Mouse (Mus musculus) neural tube, embryonic 15.5 days (tissue): ENCODE results near the gene Arhgap28. TPM values are rescaled to one million over a fixed set of nuclear protein-coding genes. Genes with fewer than 3 reads are reported as not detected.

Experiments
- ATAC-seq: fragments of 200-750 bp; cut with Nextera tagmentation; 2 replicates; pipeline ENCODE4 v1.8.0; 2017; ENCODE audit warnings: mild to moderate bottlenecking, moderate TSS enrichment, moderate library complexity; ENCODE audit not compliant: low FRiP score
- H3K27ac ChIP-seq: fragments of 300-500 bp; sonication (generic); replicated peaks from 2 replicates; pipeline ENCODE4 v1.5.1; 2015; ENCODE audit warnings: mild to moderate bottlenecking, inconsistent platforms
- H3K27me3 ChIP-seq: fragments of 300-500 bp; sonication (generic); replicated peaks from 2 replicates; pipeline ENCODE4 v1.6.1; 2015; ENCODE audit warnings: inconsistent platforms
- H3K36me3 ChIP-seq: fragments of 300-500 bp; sonication (generic); 2 replicates; pipeline ENCODE4 v1.6.1; 2015; ENCODE audit warnings: inconsistent platforms
- H3K4me1 ChIP-seq: fragments of 300-500 bp; sonication (generic); 2 replicates; pipeline ENCODE4 v1.6.1; 2015; ENCODE audit warnings: inconsistent platforms
- H3K4me2 ChIP-seq: fragments of 300-500 bp; sonication (generic); 2 replicates; pipeline ENCODE4 v1.6.1; 2015; ENCODE audit warnings: inconsistent platforms, mild to moderate bottlenecking, moderate library complexity
- H3K4me3 ChIP-seq: fragments of 300-500 bp; sonication (generic); replicated peaks from 2 replicates; pipeline ENCODE4 v1.5.1; 2015; ENCODE audit warnings: mild to moderate bottlenecking, inconsistent platforms
- H3K9ac ChIP-seq: fragments of 300-500 bp; sonication (generic); replicated peaks from 2 replicates; pipeline ENCODE4 v1.6.1; 2015; ENCODE audit warnings: mild to moderate bottlenecking, inconsistent platforms
- H3K9me3 ChIP-seq: fragments of 300-500 bp; sonication (generic); replicated peaks from 2 replicates; pipeline ENCODE4 v1.6.1; 2016; ENCODE audit warnings: inconsistent platforms
- whole genome bisulfite sequencing: fragments of 180-500 bp; shearing (Covaris S2); methylation state at CpG from one replicate; pipeline ENCODE4 v1.1.7; 2015; ENCODE audit warnings: mixed read lengths; 5-methylcytosine and 5-hydroxymethylcytosine counted together
- polyA plus RNA-seq: library from polyadenylated mRNA; unstranded; fragments of >200 nt; fragmentation: Nextera tagmentation; extraction: Ambion mirVana; gene quantifications from 2 replicates; pipeline ENCODE4 v1.2.1, GENCODE M21; 2015

Gene Arhgap28
- polyA plus RNA-seq, 1 experiment from 2014 or later: 8.9 TPM

- H3K36me3 ChIP-seq: no peaks in the 10 kb centered on the region
- H3K27ac ChIP-seq: no peak overlapping the region
- H3K4me2 ChIP-seq: no peak overlapping the region
- H3K9ac ChIP-seq: no peak overlapping the region
- no peak for ATAC-seq
- no peaks in the 10 kb centered on the region for H3K27me3 ChIP-seq
- 90% methylated on average over 6 of the region's 6 CpGs for WGBS
- no peaks in the 10 kb centered on the region for H3K9me3 ChIP-seq
- H3K4me3 ChIP-seq: no peak overlapping the region
- H3K4me1 ChIP-seq: no peaks in the 10 kb centered on the region
Observed at GRCm38 (mm10) chr17:67928280-67928679, 75.6 kb downstream of the Arhgap28 start.

GRCm38 (mm10) chr17:67927864-67928263 lies 76.1 kb downstream of the Arhgap28 start:
- no peak overlapping the region for H3K4me2 ChIP-seq
- no peak overlapping the region for H3K4me3 ChIP-seq
- no peak overlapping the region for H3K27ac ChIP-seq
- H3K4me1 ChIP-seq: no peaks in the 10 kb centered on the region
- H3K9me3 ChIP-seq: no peaks in the 10 kb centered on the region
- 92% methylated on average over 8 of the region's 8 CpGs for WGBS
- no peak overlapping the region for H3K9ac ChIP-seq
- no peak for ATAC-seq
- H3K36me3 ChIP-seq: no peaks in the 10 kb centered on the region
- no peaks in the 10 kb centered on the region for H3K27me3 ChIP-seq

GRCm38 (mm10) chr17:67919959-67920358 lies 84.0 kb downstream of the Arhgap28 start:
- Histone ChIP-seq H3K4me3 (no peak overlapping the region), H3K9me3 (no peaks in the 10 kb centered on the region), H3K9ac (no peak overlapping the region), H3K4me2 (no peak overlapping the region), H3K27me3 (no peaks in the 10 kb centered on the region), H3K27ac (no peak overlapping the region), H3K36me3 (no peaks in the 10 kb centered on the region), H3K4me1 (no peaks in the 10 kb centered on the region)
- no peak for ATAC-seq
- WGBS: 83% methylated on average over 7 of the region's 7 CpGs

- WGBS: 89% methylated on average over 7 of the region's 7 CpGs
Observed at GRCm38 (mm10) chr17:67918201-67918600, 85.7 kb downstream of the Arhgap28 start.

GRCm38 (mm10) chr17:67916901-67917300 lies 87.0 kb downstream of the Arhgap28 start:
- Histone ChIP-seq H3K4me1 (no peaks in the 10 kb centered on the region), H3K4me3 (no peak overlapping the region), H3K27me3 (no peaks in the 10 kb centered on the region), H3K27ac (no peak overlapping the region), H3K9ac (no peak overlapping the region), H3K36me3 (no peaks in the 10 kb centered on the region), H3K4me2 (no peak overlapping the region), H3K9me3 (no peaks in the 10 kb centered on the region)
- ATAC-seq: no peak
- WGBS: 70% methylated on average over 2 of the region's 2 CpGs

More at GRCm38 (mm10) chr17:67918201-67918600, 85.7 kb downstream of the Arhgap28 start:
- Histone ChIP-seq H3K4me2 (no peak overlapping the region), H3K27ac (no peak overlapping the region), H3K9ac (no peak overlapping the region), H3K9me3 (no peaks in the 10 kb centered on the region), H3K4me3 (no peak overlapping the region), H3K4me1 (no peaks in the 10 kb centered on the region), H3K36me3 (no peaks in the 10 kb centered on the region), H3K27me3 (no peaks in the 10 kb centered on the region)
- ATAC-seq: no peak

GRCm38 (mm10) chr17:67912640-67913039 lies 91.3 kb downstream of the Arhgap28 start:
- no peaks in the 10 kb centered on the region for H3K9me3 ChIP-seq
- ATAC-seq: no peak
- 64% methylated on average over 12 of the region's 12 CpGs for WGBS
- H3K4me2 ChIP-seq: no peak overlapping the region
- no peaks in the 10 kb centered on the region for H3K36me3 ChIP-seq
- H3K4me1 ChIP-seq: no peaks in the 10 kb centered on the region
- H3K27me3 ChIP-seq: no peaks in the 10 kb centered on the region
- no peak overlapping the region for H3K4me3 ChIP-seq
- no peak overlapping the region for H3K27ac ChIP-seq
- no peak overlapping the region for H3K9ac ChIP-seq

- H3K36me3 ChIP-seq: no peaks in the 10 kb centered on the region
- ATAC-seq: no peak
- no peaks in the 10 kb centered on the region for H3K9me3 ChIP-seq
- H3K4me2 ChIP-seq: no peak overlapping the region
- WGBS: 81% methylated on average over 11 of the region's 11 CpGs
- no peaks in the 10 kb centered on the region for H3K4me1 ChIP-seq
- H3K4me3 ChIP-seq: no peak overlapping the region
- H3K27ac ChIP-seq: no peak overlapping the region
- H3K27me3 ChIP-seq: no peaks in the 10 kb centered on the region
- H3K9ac ChIP-seq: no peak overlapping the region
Observed at GRCm38 (mm10) chr17:67912051-67912450, 91.9 kb downstream of the Arhgap28 start.

GRCm38 (mm10) chr17:67908537-67908936 lies 95.4 kb downstream of the Arhgap28 start:
- no peak for ATAC-seq
- WGBS: 87% methylated on average over 4 of the region's 4 CpGs
- H3K27me3 ChIP-seq: no peaks in the 10 kb centered on the region
- H3K4me1 ChIP-seq: no peaks in the 10 kb centered on the region
- H3K4me2 ChIP-seq: no peak overlapping the region
- no peak overlapping the region for H3K27ac ChIP-seq
- H3K9ac ChIP-seq: no peak overlapping the region
- H3K36me3 ChIP-seq: no peaks in the 10 kb centered on the region
- no peak overlapping the region for H3K4me3 ChIP-seq
- H3K9me3 ChIP-seq: no peaks in the 10 kb centered on the region

- Histone ChIP-seq H3K4me3 (no peak overlapping the region), H3K4me2 (no peak overlapping the region), H3K4me1 (no peaks in the 10 kb centered on the region), H3K36me3 (no peaks in the 10 kb centered on the region), H3K27me3 (no peaks in the 10 kb centered on the region), H3K9ac (no peak overlapping the region), H3K27ac (no peak overlapping the region), H3K9me3 (no peaks in the 10 kb centered on the region)
- no peak for ATAC-seq
- 85% methylated on average over 4 of the region's 4 CpGs for WGBS
Observed at GRCm38 (mm10) chr17:67908137-67908536, 95.8 kb downstream of the Arhgap28 start.

- Histone ChIP-seq H3K9ac (no peak overlapping the region), H3K27ac (no peak overlapping the region), H3K9me3 (no peaks in the 10 kb centered on the region), H3K4me1 (no peaks in the 10 kb centered on the region), H3K4me2 (no peak overlapping the region), H3K36me3 (no peaks in the 10 kb centered on the region), H3K4me3 (no peak overlapping the region), H3K27me3 (no peaks in the 10 kb centered on the region)
- 93% methylated on average over 10 of the region's 10 CpGs for WGBS
- ATAC-seq: no peak
Observed at GRCm38 (mm10) chr17:67907532-67908054, 96.3 kb downstream of the Arhgap28 start.

- Histone ChIP-seq H3K4me3 (no peak overlapping the region), H3K36me3 (no peaks in the 10 kb centered on the region), H3K27me3 (no peaks in the 10 kb centered on the region), H3K4me1 (no peaks in the 10 kb centered on the region), H3K27ac (no peak overlapping the region), H3K4me2 (no peak overlapping the region), H3K9me3 (no peaks in the 10 kb centered on the region), H3K9ac (no peak overlapping the region)
- no peak for ATAC-seq
- 61% methylated on average over 3 of the region's 3 CpGs for WGBS
Observed at GRCm38 (mm10) chr17:67906236-67906635, 97.7 kb downstream of the Arhgap28 start.

GRCm38 (mm10) chr17:67904315-67904944 lies 99.5 kb downstream of the Arhgap28 start:
- H3K9me3 ChIP-seq: no peaks in the 10 kb centered on the region
- H3K9ac ChIP-seq: no peak overlapping the region
- H3K4me1 ChIP-seq: no peaks in the 10 kb centered on the region
- H3K27me3 ChIP-seq: no peaks in the 10 kb centered on the region
- ATAC-seq: no peak
- WGBS: 79% methylated on average over 14 of the region's 14 CpGs
- no peak overlapping the region for H3K4me3 ChIP-seq
- H3K36me3 ChIP-seq: no peaks in the 10 kb centered on the region
- no peak overlapping the region for H3K4me2 ChIP-seq
- no peak overlapping the region for H3K27ac ChIP-seq
